Mouse (Mus musculus) limb, embryonic 15.5 days (tissue): ENCODE measurements around the gene 5730522E02Rik. TPM values are rescaled to one million over a fixed set of nuclear protein-coding genes. Genes with fewer than 3 reads are reported as not detected.
A peak's percentile ranks its signal among the peaks of the same experiment; 100 is the strongest.

ENCODE experiments used
- ATAC-seq: fragments of 200-750 bp; cut with Nextera tagmentation; 2 replicates; pipeline ENCODE4 v1.8.0; 2017; ENCODE audit warnings: low read depth, moderate TSS enrichment; ENCODE audit not compliant: insufficient number of reproducible peaks, low FRiP score, low TSS enrichment
- H3K27ac ChIP-seq: fragments of 300-500 bp; sonication (generic); 2 replicates; pipeline ENCODE4 v1.5.1; 2015; ENCODE audit warnings: moderate library complexity, mild to moderate bottlenecking, inconsistent platforms
- H3K27me3 ChIP-seq: fragments of 300-500 bp; sonication (generic); 2 replicates; pipeline ENCODE4 v1.6.1; 2015; ENCODE audit warnings: inconsistent platforms
- H3K36me3 ChIP-seq: fragments of 300-500 bp; sonication (generic); 2 replicates; pipeline ENCODE4 v1.6.1; 2015; ENCODE audit warnings: inconsistent platforms
- H3K4me1 ChIP-seq: fragments of 300-500 bp; sonication (generic); 2 replicates; pipeline ENCODE4 v1.6.1; 2015; ENCODE audit warnings: inconsistent platforms
- H3K4me2 ChIP-seq: fragments of 300-500 bp; sonication (generic); 2 replicates; pipeline ENCODE4 v1.6.1; 2015; ENCODE audit warnings: mild to moderate bottlenecking, inconsistent platforms
- H3K4me3 ChIP-seq: fragments of 300-500 bp; sonication (generic); 2 replicates; pipeline ENCODE4 v1.5.1; 2015; ENCODE audit warnings: mild to moderate bottlenecking, inconsistent platforms
- H3K9ac ChIP-seq: fragments of 300-500 bp; sonication (generic); 2 replicates; pipeline ENCODE4 v1.6.1; 2015; ENCODE audit warnings: inconsistent platforms
- H3K9me3 ChIP-seq: fragments of 300-500 bp; sonication (generic); 2 replicates; pipeline ENCODE4 v1.6.1; 2016; ENCODE audit warnings: inconsistent platforms
- WGBS: fragments of 180-500 bp; shearing (Covaris S2); methylation state at CpG from one replicate; pipeline ENCODE4 v1.1.7; 2015; 5-methylcytosine and 5-hydroxymethylcytosine counted together
- polyA plus RNA-seq: library from polyadenylated mRNA; unstranded; fragments of >200 nt; fragmentation: Nextera tagmentation; extraction: Ambion mirVana; gene quantifications from 2 replicates; pipeline ENCODE4 v1.2.1, GENCODE M21; 2015

5730522E02Rik gene
- polyA plus RNA-seq, 1 experiment from 2014 or later: 2.2 TPM

- H3K4me1 ChIP-seq: no peaks in the 10 kb centered on the region; the same call in 1 of the 2 replicates
- H3K9me3 ChIP-seq: no peaks in the 10 kb centered on the region
- no peak for ATAC-seq
- H3K36me3 ChIP-seq: no peaks in the 10 kb centered on the region
- H3K27me3 ChIP-seq: no peaks in the 10 kb centered on the region
- H3K4me3 ChIP-seq: no peak overlapping the region
- H3K4me2 ChIP-seq: no peak overlapping the region
- no peak overlapping the region for H3K27ac ChIP-seq
- WGBS: 56% methylated on average over 16 of the region's 16 CpGs
- H3K9ac ChIP-seq: no peak overlapping the region
These were observed 353.7 kb downstream of the 5730522E02Rik start for GRCm38 (mm10) chr11:25856629-25857568.

DNA sequence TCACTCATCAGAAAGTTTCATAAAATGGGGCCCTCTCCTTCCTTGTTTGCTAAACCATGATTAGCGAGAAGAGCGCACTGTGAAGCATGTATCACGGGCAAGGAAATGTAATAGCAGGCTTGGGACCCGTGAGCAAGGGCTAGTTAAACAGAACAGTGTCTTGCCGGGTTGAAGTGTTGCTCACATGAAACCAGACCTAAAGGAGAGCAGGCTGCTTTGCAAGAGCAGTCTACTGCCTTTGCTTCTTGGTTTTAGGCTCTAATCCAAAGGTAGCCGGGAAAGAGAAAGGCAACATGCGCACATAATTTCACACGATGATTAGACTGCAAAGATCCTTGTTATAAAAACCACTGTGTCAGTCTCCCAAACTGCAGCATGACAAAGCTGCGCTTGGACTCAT is 354.8 kb downstream of the 5730522E02Rik start:
- Histone ChIP-seq H3K4me1 (no peaks in the 10 kb centered on the region; the same call in 1 of the 2 replicates), H3K36me3 (no peaks in the 10 kb centered on the region), H3K27ac (no peak overlapping the region), H3K4me3 (no peak overlapping the region; the same call in 1 of the 2 replicates), H3K4me2 (peak overlapping the region; percentile 31), H3K9ac (no peak overlapping the region), H3K27me3 (no peaks in the 10 kb centered on the region), H3K9me3 (no peaks in the 10 kb centered on the region)
- no peak for ATAC-seq
- 38% methylated on average over 9 of the region's 9 CpGs for WGBS

DNA sequence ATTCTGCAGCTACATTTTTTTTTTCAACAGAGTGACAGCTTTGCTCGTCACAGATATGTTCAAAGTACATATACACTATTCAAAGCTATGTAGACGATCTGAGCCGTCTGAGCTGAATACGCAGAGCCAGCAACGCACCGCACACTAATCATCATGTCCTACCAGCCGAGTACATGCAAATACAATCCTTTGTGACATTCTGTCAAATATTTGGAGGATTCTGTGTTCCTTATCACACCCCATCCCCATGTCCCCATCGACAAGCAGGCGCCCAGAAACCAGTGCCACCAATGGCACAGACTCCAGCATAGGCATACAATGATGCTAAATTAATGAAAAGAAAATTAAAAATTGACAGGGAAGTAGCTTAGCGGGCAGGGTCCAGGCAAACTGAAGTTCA is 356.3 kb downstream of the 5730522E02Rik start:
- no peaks in the 10 kb centered on the region; the same call in 1 of the 2 replicates for H3K4me1 ChIP-seq
- H3K4me2 ChIP-seq: no peak overlapping the region
- ATAC-seq: no peak
- H3K27ac ChIP-seq: no peak overlapping the region
- no peaks in the 10 kb centered on the region for H3K9me3 ChIP-seq
- no peaks in the 10 kb centered on the region for H3K36me3 ChIP-seq
- WGBS: 83% methylated on average over 10 of the region's 10 CpGs
- no peaks in the 10 kb centered on the region for H3K27me3 ChIP-seq
- no peak overlapping the region for H3K9ac ChIP-seq
- no peak overlapping the region for H3K4me3 ChIP-seq

- Histone ChIP-seq H3K27ac (no peak overlapping the region), H3K9me3 (no peaks in the 10 kb centered on the region), H3K27me3 (no peaks in the 10 kb centered on the region), H3K4me3 (no peak overlapping the region), H3K9ac (no peak overlapping the region), H3K4me2 (no peak overlapping the region), H3K4me1 (no peaks in the 10 kb centered on the region; the same call in 1 of the 2 replicates), H3K36me3 (no peaks in the 10 kb centered on the region)
- no peak for ATAC-seq
- 42% methylated on average over 5 of the region's 5 CpGs for WGBS
These were observed 357.5 kb downstream of the 5730522E02Rik start for GRCm38 (mm10) chr11:25853032-25853431.

- Histone ChIP-seq H3K4me2 (no peak overlapping the region), H3K27ac (no peak overlapping the region), H3K9ac (no peak overlapping the region), H3K4me3 (no peak overlapping the region), H3K4me1 (no peaks in the 10 kb centered on the region), H3K36me3 (no peaks in the 10 kb centered on the region), H3K27me3 (no peaks in the 10 kb centered on the region), H3K9me3 (no peaks in the 10 kb centered on the region)
- no peak for ATAC-seq
- WGBS: 59% methylated on average over 14 of the region's 14 CpGs
These were observed 361.5 kb downstream of the 5730522E02Rik start for GRCm38 (mm10) chr11:25848824-25849644.

DNA sequence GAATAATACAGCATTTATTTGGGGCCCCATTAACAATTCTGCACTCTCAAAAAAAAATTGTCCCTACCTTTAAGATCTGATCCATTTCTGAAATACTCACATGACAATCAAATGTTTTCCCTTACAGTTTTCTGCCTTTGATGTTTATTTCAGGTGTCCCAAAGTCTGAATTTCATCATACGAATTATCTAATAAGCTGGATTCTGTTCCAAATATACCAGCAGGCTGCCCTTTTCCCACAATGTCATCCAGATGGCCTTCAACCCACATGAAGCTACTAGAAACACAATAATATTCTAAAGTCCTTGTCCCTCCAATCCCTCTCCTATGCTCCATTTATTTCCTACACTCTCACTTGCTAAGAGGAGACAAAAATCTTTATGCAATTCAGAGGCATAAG is 372.1 kb downstream of the 5730522E02Rik start:
- Histone ChIP-seq H3K4me3 (no peak overlapping the region), H3K9ac (no peak overlapping the region), H3K36me3 (no peaks in the 10 kb centered on the region), H3K9me3 (no peaks in the 10 kb centered on the region), H3K4me1 (no peaks in the 10 kb centered on the region), H3K4me2 (no peak overlapping the region), H3K27me3 (no peaks in the 10 kb centered on the region), H3K27ac (no peak overlapping the region)
- WGBS: 72% methylated on average over 1 of the region's 1 CpGs
- no peak for ATAC-seq

GRCm38 (mm10) chr11:25819789-25820188 is 390.8 kb downstream of the 5730522E02Rik start:
- H3K9me3 ChIP-seq: no peaks in the 10 kb centered on the region
- H3K4me1 ChIP-seq: no peaks in the 10 kb centered on the region
- ATAC-seq: no peak
- H3K36me3 ChIP-seq: no peaks in the 10 kb centered on the region
- H3K27me3 ChIP-seq: no peaks in the 10 kb centered on the region
- no peak overlapping the region for H3K9ac ChIP-seq
- H3K4me3 ChIP-seq: no peak overlapping the region
- no peak overlapping the region for H3K27ac ChIP-seq
- no peak overlapping the region for H3K4me2 ChIP-seq

DNA sequence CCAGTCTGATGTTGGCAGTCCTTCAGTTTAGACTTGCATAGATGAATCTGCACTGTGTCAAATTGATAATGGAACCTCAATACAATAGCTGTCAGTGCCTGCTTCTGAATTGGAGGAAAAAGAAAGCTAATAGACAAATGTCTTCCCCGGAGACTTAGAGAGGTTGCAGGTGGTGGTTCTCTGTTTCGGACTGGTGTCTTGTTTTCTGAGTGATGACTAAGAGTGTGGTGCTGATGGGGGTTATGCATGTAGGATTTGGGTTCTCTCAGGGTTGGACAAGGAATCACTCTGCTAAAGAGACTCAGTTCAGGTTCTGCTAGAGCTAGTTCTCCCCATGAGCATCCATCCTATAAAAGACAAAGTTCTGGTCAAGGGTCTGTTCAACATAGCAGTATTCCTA is 397.1 kb downstream of the 5730522E02Rik start:
- Histone ChIP-seq H3K27me3 (no peaks in the 10 kb centered on the region), H3K4me2 (no peak overlapping the region), H3K36me3 (no peaks in the 10 kb centered on the region), H3K9me3 (no peaks in the 10 kb centered on the region), H3K4me1 (no peaks in the 10 kb centered on the region), H3K27ac (no peak overlapping the region), H3K4me3 (no peak overlapping the region), H3K9ac (no peak overlapping the region)
- no peak for ATAC-seq
- WGBS: 92% methylated on average over 2 of the region's 2 CpGs

DNA sequence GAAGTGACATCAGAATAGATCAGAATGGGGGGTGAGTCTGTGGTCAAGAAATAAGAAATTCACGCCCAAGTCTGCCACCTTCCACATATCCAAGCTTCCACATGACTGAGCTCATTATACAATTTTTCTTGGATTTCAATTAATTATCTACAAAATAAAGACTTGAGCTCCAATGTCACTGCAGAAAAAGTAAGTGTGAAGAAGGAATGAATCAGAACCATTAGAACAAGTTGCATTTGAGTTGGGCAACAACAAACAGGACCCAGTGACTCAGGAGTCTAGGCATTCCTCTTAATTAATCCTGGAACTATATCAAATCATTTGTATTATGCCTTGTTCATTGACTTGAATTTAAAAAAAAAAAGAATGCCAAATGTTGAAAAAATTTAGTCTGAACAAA is 422.9 kb downstream of the 5730522E02Rik start:
- H3K4me2 ChIP-seq: no peak overlapping the region
- no peak overlapping the region for H3K4me3 ChIP-seq
- no peaks in the 10 kb centered on the region for H3K27me3 ChIP-seq
- H3K27ac ChIP-seq: no peak overlapping the region
- H3K36me3 ChIP-seq: no peaks in the 10 kb centered on the region
- H3K4me1 ChIP-seq: no peaks in the 10 kb centered on the region
- no peak for ATAC-seq
- 92% methylated on average over 1 of the region's 1 CpGs for WGBS
- no peak overlapping the region for H3K9ac ChIP-seq
- no peaks in the 10 kb centered on the region for H3K9me3 ChIP-seq

GRCm38 (mm10) chr11:25772231-25772630 is 438.3 kb downstream of the 5730522E02Rik start:
- Histone ChIP-seq H3K4me1 (no peaks in the 10 kb centered on the region), H3K9ac (no peak overlapping the region), H3K4me3 (no peak overlapping the region), H3K27ac (no peak overlapping the region), H3K4me2 (no peak overlapping the region), H3K27me3 (no peaks in the 10 kb centered on the region), H3K36me3 (no peaks in the 10 kb centered on the region), H3K9me3 (no peaks in the 10 kb centered on the region)
- ATAC-seq: no peak
- whole genome bisulfite sequencing: 85% methylated on average over 1 of the region's 1 CpGs

GRCm38 (mm10) chr11:25770991-25771568 is 439.5 kb downstream of the 5730522E02Rik start:
- Histone ChIP-seq H3K36me3 (no peaks in the 10 kb centered on the region), H3K27ac (no peak overlapping the region), H3K9ac (no peak overlapping the region), H3K4me2 (no peak overlapping the region), H3K4me1 (no peaks in the 10 kb centered on the region), H3K9me3 (no peaks in the 10 kb centered on the region), H3K4me3 (no peak overlapping the region), H3K27me3 (no peaks in the 10 kb centered on the region)
- ATAC-seq: no peak
- WGBS: 63% methylated on average over 3 of the region's 3 CpGs
